Mouse (Mus musculus): ENCODE measurements around the gene Mnd1. TPM values are rescaled to one million over a fixed set of nuclear protein-coding genes. Genes with fewer than 3 reads are reported as not detected.
A peak's percentile ranks its signal among the peaks of the same experiment; 100 is the strongest.

Gene Mnd1
- polyA plus RNA-seq, 1 experiment from 2014 or later: 5.7 TPM

GRCm38 (mm10) chr3:84189629-84190173 lies 34.1 kb upstream of the Mnd1 start:
- H3K36me3 ChIP-seq (ENCODE audit: control insufficient read depth, insufficient read depth): no peaks in the 10 kb centered on the region
- H3K27me3 ChIP-seq (ENCODE audit: control insufficient read depth, insufficient read depth, low read depth, low read length): peaks cover 20% of the 10 kb centered on the region
- WGBS (ENCODE audit: insufficient replicate concordance): 25% methylated on average over 10 of the region's 10 CpGs
- H3K27ac ChIP-seq (ENCODE audit: low read length): no peak overlapping the region
- H3K9me3 ChIP-seq (replicated peaks; ENCODE audit: control insufficient read depth, low read length): no peaks in the 10 kb centered on the region
- no peaks in the 10 kb centered on the region; the same call in 1 of the 2 replicates for H3K4me1 ChIP-seq (ENCODE audit: control insufficient read depth, low read depth, low read length)
- H3K4me2 ChIP-seq (ENCODE audit: low read depth, low read length): peak overlapping the region; percentile 29; the same call in 1 of the 2 replicates
- ATAC-seq (ENCODE audit: low read depth): no peak
- no peak overlapping the region for H3K9ac ChIP-seq (ENCODE audit: low read depth, low read length)
- no peak overlapping the region for H3K4me3 ChIP-seq (ENCODE audit: low read depth, low read length)

DNA sequence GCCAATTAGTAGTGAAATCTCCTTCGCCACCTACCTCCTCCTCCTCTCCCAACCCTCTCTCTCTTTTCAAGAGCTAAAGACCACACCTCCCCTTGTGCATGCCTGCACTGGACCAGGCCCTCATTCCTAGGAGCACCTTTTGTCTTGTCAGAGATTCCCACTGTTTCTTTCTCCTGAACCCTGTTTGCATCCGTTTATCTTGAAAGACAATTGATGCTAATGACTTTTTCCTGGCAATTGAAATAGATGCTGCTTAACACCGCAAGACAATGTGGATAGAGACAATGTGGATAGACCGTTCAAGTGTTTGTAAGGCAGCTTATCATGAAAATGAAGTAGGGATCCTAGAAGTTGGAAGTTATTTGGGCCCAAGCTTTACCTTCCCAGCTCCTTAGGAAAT lies 26.1 kb upstream of the Mnd1 start:
- no peak for ATAC-seq (ENCODE audit: low read depth)
- Histone ChIP-seq H3K4me2 (ENCODE audit: low read depth, low read length) (no peak overlapping the region), H3K9me3 (replicated peaks; ENCODE audit: control insufficient read depth, low read length) (no peaks in the 10 kb centered on the region), H3K4me3 (ENCODE audit: low read depth, low read length) (no peak overlapping the region), H3K27me3 (ENCODE audit: control insufficient read depth, insufficient read depth, low read depth, low read length) (no peaks in the 10 kb centered on the region), H3K27ac (ENCODE audit: low read length) (no peak overlapping the region), H3K4me1 (ENCODE audit: control insufficient read depth, low read depth, low read length) (peaks cover 2% of the 10 kb centered on the region; the same call in 1 of the 2 replicates), H3K36me3 (ENCODE audit: control insufficient read depth, insufficient read depth) (no peaks in the 10 kb centered on the region), H3K9ac (ENCODE audit: low read depth, low read length) (no peak overlapping the region)
- 58% methylated on average over 4 of the region's 4 CpGs for WGBS (ENCODE audit: insufficient replicate concordance)

DNA sequence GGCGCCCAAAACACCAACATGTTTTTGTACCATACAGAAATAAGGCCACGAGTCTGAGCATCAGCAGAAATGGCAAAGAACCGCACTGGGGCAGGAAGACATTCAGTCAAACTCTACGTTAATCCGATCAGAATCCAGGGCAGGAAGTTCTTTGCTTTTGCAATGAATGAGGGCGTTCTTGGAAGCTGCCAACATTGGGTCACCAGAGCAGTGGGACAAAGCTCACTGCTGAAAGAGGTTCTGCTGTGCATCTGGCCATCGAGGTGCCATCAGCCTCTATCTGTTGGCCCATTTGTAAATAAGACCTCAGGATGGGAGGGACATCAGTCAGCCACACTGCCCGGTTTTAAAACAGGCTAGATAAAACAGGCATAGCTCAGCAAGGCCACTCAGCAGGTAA lies 25.5 kb upstream of the Mnd1 start:
- H3K4me2 ChIP-seq (ENCODE audit: low read depth, low read length): no peak overlapping the region
- no peak for ATAC-seq (ENCODE audit: low read depth)
- H3K36me3 ChIP-seq (ENCODE audit: control insufficient read depth, insufficient read depth): no peaks in the 10 kb centered on the region
- H3K9ac ChIP-seq (ENCODE audit: low read depth, low read length): no peak overlapping the region
- H3K4me1 ChIP-seq (ENCODE audit: control insufficient read depth, low read depth, low read length): peaks cover 2% of the 10 kb centered on the region; the same call in 1 of the 2 replicates
- H3K27me3 ChIP-seq (ENCODE audit: control insufficient read depth, insufficient read depth, low read depth, low read length): no peaks in the 10 kb centered on the region
- H3K27ac ChIP-seq (ENCODE audit: low read length): no peak overlapping the region
- H3K9me3 ChIP-seq (replicated peaks; ENCODE audit: control insufficient read depth, low read length): no peaks in the 10 kb centered on the region
- H3K4me3 ChIP-seq (ENCODE audit: low read depth, low read length): no peak overlapping the region
- 44% methylated on average over 8 of the region's 8 CpGs for WGBS (ENCODE audit: insufficient replicate concordance)

DNA sequence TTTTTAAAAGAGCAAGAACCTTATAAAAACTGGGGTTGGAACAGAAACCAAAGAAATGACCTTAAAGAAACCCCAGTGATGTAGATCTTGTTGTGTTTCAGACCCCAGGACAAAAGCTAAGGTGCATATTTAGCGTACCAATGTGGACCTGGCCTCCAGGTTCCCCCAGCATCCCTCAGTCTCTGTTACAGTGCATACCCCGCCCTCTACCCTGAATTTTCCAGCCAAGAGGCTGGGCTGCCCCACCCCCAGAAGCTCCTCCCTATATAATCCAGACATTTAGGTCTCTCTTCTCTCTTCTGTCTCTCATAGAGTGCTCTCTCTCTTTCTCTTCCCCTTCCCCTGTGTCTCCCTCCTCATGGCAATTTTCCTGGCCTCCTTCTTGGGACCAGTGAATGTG lies 24.7 kb upstream of the Mnd1 start:
- ATAC-seq (ENCODE audit: low read depth): no peak
- no peaks in the 10 kb centered on the region for H3K9me3 ChIP-seq (replicated peaks; ENCODE audit: control insufficient read depth, low read length)
- H3K27ac ChIP-seq (ENCODE audit: low read length): no peak overlapping the region
- H3K4me3 ChIP-seq (ENCODE audit: low read depth, low read length): no peak overlapping the region
- H3K36me3 ChIP-seq (ENCODE audit: control insufficient read depth, insufficient read depth): no peaks in the 10 kb centered on the region
- WGBS (ENCODE audit: insufficient replicate concordance): 80% methylated on average over 2 of the region's 2 CpGs
- H3K4me2 ChIP-seq (ENCODE audit: low read depth, low read length): no peak overlapping the region
- H3K27me3 ChIP-seq (ENCODE audit: control insufficient read depth, insufficient read depth, low read depth, low read length): no peaks in the 10 kb centered on the region
- H3K9ac ChIP-seq (ENCODE audit: low read depth, low read length): no peak overlapping the region
- peaks cover 2% of the 10 kb centered on the region; the same call in 1 of the 2 replicates for H3K4me1 ChIP-seq (ENCODE audit: control insufficient read depth, low read depth, low read length)

DNA sequence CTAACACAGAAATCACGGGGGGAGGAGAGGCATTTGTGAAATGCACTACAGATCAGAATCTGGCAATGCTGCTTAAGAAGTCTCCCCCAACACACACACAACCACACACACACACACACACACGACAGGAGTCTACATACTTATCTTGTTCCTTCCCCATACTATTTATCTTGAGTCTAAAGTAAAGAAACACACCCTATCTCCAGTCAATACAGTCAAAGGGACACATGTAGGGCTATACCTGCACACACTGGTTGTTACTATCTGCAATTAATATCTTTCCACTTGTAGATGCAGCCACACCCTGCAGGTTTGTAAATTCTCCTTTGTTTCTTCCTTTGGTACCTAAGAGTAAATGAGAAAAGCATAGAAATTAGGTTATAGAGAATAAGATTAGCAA lies 22.2 kb upstream of the Mnd1 start:
- no peak overlapping the region for H3K4me2 ChIP-seq (ENCODE audit: low read depth, low read length)
- no peak overlapping the region for H3K27ac ChIP-seq (ENCODE audit: low read length)
- peaks cover 2% of the 10 kb centered on the region; the same call in 1 of the 2 replicates for H3K4me1 ChIP-seq (ENCODE audit: control insufficient read depth, low read depth, low read length)
- 39% methylated on average over 2 of the region's 2 CpGs for WGBS (ENCODE audit: insufficient replicate concordance)
- H3K36me3 ChIP-seq (ENCODE audit: control insufficient read depth, insufficient read depth): no peaks in the 10 kb centered on the region
- no peak overlapping the region for H3K4me3 ChIP-seq (ENCODE audit: low read depth, low read length)
- no peak overlapping the region for H3K9ac ChIP-seq (ENCODE audit: low read depth, low read length)
- no peaks in the 10 kb centered on the region for H3K9me3 ChIP-seq (replicated peaks; ENCODE audit: control insufficient read depth, low read length)
- ATAC-seq (ENCODE audit: low read depth): no peak
- H3K27me3 ChIP-seq (ENCODE audit: control insufficient read depth, insufficient read depth, low read depth, low read length): no peaks in the 10 kb centered on the region

GRCm38 (mm10) chr3:84175337-84176315 lies 20.0 kb upstream of the Mnd1 start:
- Histone ChIP-seq H3K9ac (ENCODE audit: low read depth, low read length) (no peak overlapping the region), H3K36me3 (ENCODE audit: control insufficient read depth, insufficient read depth) (no peaks in the 10 kb centered on the region), H3K27ac (ENCODE audit: low read length) (no peak overlapping the region), H3K27me3 (ENCODE audit: control insufficient read depth, insufficient read depth, low read depth, low read length) (no peaks in the 10 kb centered on the region), H3K4me2 (ENCODE audit: low read depth, low read length) (no peak overlapping the region), H3K4me1 (ENCODE audit: control insufficient read depth, low read depth, low read length) (peaks cover under 1% of the 10 kb centered on the region; the same call in 1 of the 2 replicates), H3K9me3 (replicated peaks; ENCODE audit: control insufficient read depth, low read length) (no peaks in the 10 kb centered on the region), H3K4me3 (ENCODE audit: low read depth, low read length) (no peak overlapping the region)
- no peak for ATAC-seq (ENCODE audit: low read depth)
- WGBS (ENCODE audit: insufficient replicate concordance): 48% methylated on average over 7 of the region's 7 CpGs

- ATAC-seq (ENCODE audit: low read depth): no peak
Observed at GRCm38 (mm10) chr3:84173581-84174154, 18.1 kb upstream of the Mnd1 start, which contains the start of gene Gm6525. Gene Gm6525 (plus strand): TSS chr3:84174104.

DNA sequence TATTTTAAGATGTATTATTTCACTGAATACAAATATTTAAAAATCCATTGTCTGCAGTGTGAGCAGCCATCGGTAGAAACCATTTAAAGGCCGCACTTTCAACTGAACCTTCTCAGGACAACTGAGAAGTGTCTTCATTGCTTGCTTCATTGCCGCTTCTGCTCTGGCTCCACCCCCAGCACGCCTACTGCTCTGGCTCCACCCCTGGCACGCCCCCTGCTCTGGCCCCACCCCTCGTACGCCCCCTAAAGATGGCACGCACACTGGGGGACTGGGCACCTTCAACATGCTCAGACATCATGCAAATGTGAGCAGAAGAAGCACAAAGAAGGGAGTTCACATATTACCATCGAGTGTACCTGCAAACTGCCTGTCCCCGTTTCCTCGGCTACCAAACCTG lies 16.8 kb upstream of the Mnd1 start:
- H3K27me3 ChIP-seq (ENCODE audit: control insufficient read depth, insufficient read depth, low read depth, low read length): no peaks in the 10 kb centered on the region
- no peak for ATAC-seq (ENCODE audit: low read depth)
- no peaks in the 10 kb centered on the region for H3K9me3 ChIP-seq (replicated peaks; ENCODE audit: control insufficient read depth, low read length)
- no peak overlapping the region for H3K4me3 ChIP-seq (ENCODE audit: low read depth, low read length)
- H3K9ac ChIP-seq (ENCODE audit: low read depth, low read length): no peak overlapping the region
- H3K36me3 ChIP-seq (ENCODE audit: control insufficient read depth, insufficient read depth): no peaks in the 10 kb centered on the region
- no peaks in the 10 kb centered on the region; the same call in 1 of the 2 replicates for H3K4me1 ChIP-seq (ENCODE audit: control insufficient read depth, low read depth, low read length)
- H3K27ac ChIP-seq (ENCODE audit: low read length): no peak overlapping the region
- H3K4me2 ChIP-seq (ENCODE audit: low read depth, low read length): no peak overlapping the region
- 29% methylated on average over 11 of the region's 11 CpGs for WGBS (ENCODE audit: insufficient replicate concordance)

More at GRCm38 (mm10) chr3:84173581-84174154, 18.1 kb upstream of the Mnd1 start, which contains the start of gene Gm6525:
- no peaks in the 10 kb centered on the region for H3K27me3 ChIP-seq (ENCODE audit: control insufficient read depth, insufficient read depth, low read depth, low read length)
- no peaks in the 10 kb centered on the region for H3K9me3 ChIP-seq (replicated peaks; ENCODE audit: control insufficient read depth, low read length)
- no peak within 1 kb of the TSS for H3K9ac ChIP-seq (ENCODE audit: low read depth, low read length)
- no peaks in the 10 kb centered on the region; the same call in 1 of the 2 replicates for H3K4me1 ChIP-seq (ENCODE audit: control insufficient read depth, low read depth, low read length)
- no peaks in the 10 kb centered on the region for H3K36me3 ChIP-seq (ENCODE audit: control insufficient read depth, insufficient read depth)
- no peak within 1 kb of the TSS for H3K27ac ChIP-seq (ENCODE audit: low read length)
- 75% methylated on average over 11 of the region's 11 CpGs for WGBS (ENCODE audit: insufficient replicate concordance)
- no peak within 1 kb of the TSS for H3K4me3 ChIP-seq (ENCODE audit: low read depth, low read length)
- no peak within 1 kb of the TSS for H3K4me2 ChIP-seq (ENCODE audit: low read depth, low read length)

All from liver, embryonic 16.5 days (tissue).